Mouse (Mus musculus): ENCODE measurements around the gene Cox6b1. TPM values are rescaled to one million over a fixed set of nuclear protein-coding genes. Genes with fewer than 3 reads are reported as not detected.
A peak's percentile ranks its signal among the peaks of the same experiment; 100 is the strongest.

The Cox6b1 gene
- total RNA-seq, 2 experiments from 2014 or later = 1,148 to 1,842 TPM

DNA sequence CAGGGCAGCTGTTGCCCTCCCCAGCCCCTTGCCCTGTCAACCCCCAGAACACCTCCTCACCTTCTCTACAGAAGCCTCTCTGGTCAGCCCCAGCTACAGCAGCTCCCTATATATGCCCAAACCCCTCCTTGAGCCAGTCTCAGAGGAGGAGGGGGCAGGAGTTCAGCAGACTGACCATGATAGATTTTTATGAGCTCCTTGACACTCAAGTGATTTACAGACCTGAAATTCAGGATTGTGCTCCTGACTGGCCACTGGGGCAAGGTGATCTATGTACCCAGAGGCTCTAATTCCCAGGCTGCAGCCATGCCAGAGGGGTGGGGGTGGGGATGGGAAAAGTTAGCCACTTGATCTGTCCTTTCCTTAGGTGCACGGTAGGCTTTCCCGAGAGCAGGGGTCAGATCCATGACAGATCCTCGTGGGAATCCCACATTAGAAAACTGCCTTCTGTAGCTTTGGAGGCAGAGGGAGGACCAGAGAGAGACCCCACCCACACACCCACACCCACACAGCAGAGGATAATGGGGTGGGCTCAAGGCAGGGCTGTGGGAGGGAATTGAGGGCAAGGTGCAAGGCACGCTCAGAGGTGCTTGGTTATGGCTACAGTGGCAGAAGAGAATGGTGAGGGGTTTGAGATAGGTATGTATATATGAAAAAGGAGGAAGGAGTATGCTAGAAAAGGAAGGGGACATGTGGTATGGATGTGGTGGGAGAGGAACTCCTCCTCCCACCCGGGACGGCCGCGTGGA, 13.1 kb downstream of the Cox6b1 start, which contains the start of gene Upk1a:
Upk1a (minus strand) TSS at position 194 of the 749 bp plus-strand sequence.
- no peak for DNase-seq (ENCODE audit: low spot score in 2 of 2)

DNA sequence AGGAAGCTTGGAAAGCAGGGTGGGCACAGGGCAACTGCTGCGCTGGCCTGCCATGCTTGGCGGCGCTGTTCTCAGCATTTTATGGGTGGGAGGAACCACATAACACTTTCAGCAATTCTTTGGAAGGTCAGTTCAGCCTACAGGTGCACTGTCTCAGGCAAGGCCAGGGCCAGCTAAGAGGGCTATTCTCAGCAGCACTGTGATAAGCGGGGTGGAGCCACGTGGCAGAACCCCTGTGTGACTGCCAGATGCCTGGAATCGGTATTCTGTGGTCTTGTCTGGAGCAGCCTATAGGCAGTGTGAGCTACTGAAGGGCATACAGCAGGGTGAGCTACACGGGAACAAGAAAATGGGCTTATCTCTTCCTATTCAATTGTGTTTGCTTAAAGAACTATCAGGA, 15.9 kb downstream of the Cox6b1 start:
- DNase-seq (ENCODE audit: low spot score in 2 of 2) = no peak

- DNase-seq (ENCODE audit: low spot score in 2 of 2) = no peak
Observed at GRCm38 (mm10) chr7:30608476-30608875, 17.5 kb downstream of the Cox6b1 start.

- DNase-seq (ENCODE audit: low spot score in 2 of 2) = peak in 1 of 2 experiments; percentile 56
Observed at GRCm38 (mm10) chr7:30607706-30608309, 18.1 kb downstream of the Cox6b1 start.

GRCm38 (mm10) chr7:30604944-30605343, 21.0 kb downstream of the Cox6b1 start:
- DNase-seq (ENCODE audit: low spot score in 2 of 2) = no peak

- DNase-seq (ENCODE audit: low spot score in 2 of 2) = no peak
Observed at GRCm38 (mm10) chr7:30604424-30604823, 21.5 kb downstream of the Cox6b1 start.

GRCm38 (mm10) chr7:30602583-30602982, 23.4 kb downstream of the Cox6b1 start:
- DNase-seq (ENCODE audit: low spot score in 2 of 2) = no peak

- DNase-seq (ENCODE audit: low spot score in 2 of 2) = no peak
Observed at GRCm38 (mm10) chr7:30600651-30601050, 25.3 kb downstream of the Cox6b1 start.

- peak; percentile 78 to 82 for DNase-seq (ENCODE audit: low spot score in 2 of 2)
Observed at GRCm38 (mm10) chr7:30599933-30600353, 26.0 kb downstream of the Cox6b1 start.

GRCm38 (mm10) chr7:30598786-30599185, 27.2 kb downstream of the Cox6b1 start, which contains the start of gene Zbtb32:
TSS of gene Zbtb32 (minus strand) at chr7:30598909.
- DNase-seq (ENCODE audit: low spot score in 2 of 2) = no peak

- DNase-seq (ENCODE audit: low spot score in 2 of 2) = no peak
Observed at GRCm38 (mm10) chr7:30596811-30597210, 29.1 kb downstream of the Cox6b1 start.

DNA sequence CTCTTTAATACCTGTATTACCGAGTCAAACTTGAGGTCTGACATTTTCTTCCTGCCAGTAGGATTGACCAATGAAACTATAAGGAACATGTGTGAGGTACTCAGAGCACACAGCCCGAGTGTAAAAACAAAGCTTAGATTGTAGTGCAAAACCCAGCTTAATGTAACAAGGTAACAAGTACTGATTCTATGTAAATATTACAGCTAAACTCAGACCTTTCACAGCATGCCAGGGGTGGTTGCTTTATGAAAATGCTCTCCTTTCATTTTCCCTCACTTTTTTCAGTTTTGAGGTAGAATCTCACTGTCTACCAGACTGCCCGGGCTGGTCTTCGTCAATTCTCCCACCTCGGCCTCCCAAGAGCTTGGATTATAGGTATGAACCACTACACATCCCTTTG, 29.9 kb downstream of the Cox6b1 start:
- no peak for DNase-seq (ENCODE audit: low spot score in 2 of 2)

DNA sequence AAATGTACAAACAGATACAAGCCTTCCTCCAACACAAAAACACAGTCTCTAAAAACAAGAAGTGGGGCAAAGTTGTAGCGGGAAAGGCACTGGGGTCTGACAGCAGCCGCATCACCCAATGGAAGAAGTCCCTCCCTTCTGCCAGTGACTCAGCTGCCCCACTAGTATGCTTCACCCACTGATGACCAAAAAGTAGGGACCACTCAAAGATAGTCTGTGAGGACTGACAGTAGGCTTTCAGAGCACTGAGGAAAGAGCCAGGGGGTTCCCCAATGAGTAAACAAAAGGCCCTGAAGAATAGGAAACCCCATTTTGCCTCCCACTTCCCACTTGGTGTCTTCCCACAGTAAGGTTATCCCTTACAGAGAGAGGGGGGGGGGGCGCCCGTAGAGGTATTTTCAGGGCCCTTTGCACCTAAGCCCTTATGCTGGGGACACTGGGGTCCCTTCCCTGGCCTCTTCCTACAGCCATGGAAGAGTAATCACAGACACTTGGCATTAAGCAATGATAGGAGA, 31.4 kb downstream of the Cox6b1 start:
- DNase-seq (ENCODE audit: low spot score in 2 of 2) = no peak

- DNase-seq (ENCODE audit: low spot score in 2 of 2) = no peak
Observed at GRCm38 (mm10) chr7:30593579-30594509, 32.1 kb downstream of the Cox6b1 start.

DNA sequence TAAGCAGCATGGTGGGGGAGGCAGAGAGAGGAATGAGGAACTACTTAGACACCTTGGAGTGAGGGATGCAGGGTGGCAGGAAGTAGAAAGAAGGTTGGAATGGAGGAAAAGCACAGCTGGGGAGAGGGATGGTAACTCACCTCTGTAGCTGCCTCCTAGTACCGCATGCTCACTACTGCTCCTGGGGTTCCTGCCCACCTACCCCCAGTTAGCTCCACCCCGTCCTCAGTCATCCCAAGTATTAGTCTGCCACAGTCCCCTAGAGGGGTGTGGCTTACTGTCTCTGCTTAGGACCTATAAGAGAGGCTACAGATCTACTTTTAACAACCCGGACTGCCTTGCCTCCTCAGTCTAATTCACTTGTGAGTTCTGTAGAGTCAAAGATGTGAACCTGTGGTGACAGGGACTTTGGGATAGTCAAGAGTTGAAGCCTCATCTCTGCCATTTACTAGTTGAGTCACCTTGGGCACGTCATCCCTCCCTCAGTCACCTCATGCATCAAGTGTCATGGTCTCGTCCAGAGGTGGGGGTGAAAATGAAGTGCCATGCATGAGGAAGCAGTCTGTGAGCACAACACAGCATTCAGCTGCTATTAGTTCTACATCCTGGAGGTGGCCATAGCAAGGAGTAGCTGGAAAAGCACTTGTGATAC, 33.1 kb downstream of the Cox6b1 start:
- DNase-seq (ENCODE audit: low spot score in 2 of 2) = no peak

GRCm38 (mm10) chr7:30591605-30591951, 34.4 kb downstream of the Cox6b1 start:
- no peak for DNase-seq (ENCODE audit: low spot score in 2 of 2)

GRCm38 (mm10) chr7:30590927-30591604, 34.9 kb downstream of the Cox6b1 start:
- DNase-seq (ENCODE audit: low spot score in 2 of 2) = peak in 1 of 2 experiments; percentile 2

DNA sequence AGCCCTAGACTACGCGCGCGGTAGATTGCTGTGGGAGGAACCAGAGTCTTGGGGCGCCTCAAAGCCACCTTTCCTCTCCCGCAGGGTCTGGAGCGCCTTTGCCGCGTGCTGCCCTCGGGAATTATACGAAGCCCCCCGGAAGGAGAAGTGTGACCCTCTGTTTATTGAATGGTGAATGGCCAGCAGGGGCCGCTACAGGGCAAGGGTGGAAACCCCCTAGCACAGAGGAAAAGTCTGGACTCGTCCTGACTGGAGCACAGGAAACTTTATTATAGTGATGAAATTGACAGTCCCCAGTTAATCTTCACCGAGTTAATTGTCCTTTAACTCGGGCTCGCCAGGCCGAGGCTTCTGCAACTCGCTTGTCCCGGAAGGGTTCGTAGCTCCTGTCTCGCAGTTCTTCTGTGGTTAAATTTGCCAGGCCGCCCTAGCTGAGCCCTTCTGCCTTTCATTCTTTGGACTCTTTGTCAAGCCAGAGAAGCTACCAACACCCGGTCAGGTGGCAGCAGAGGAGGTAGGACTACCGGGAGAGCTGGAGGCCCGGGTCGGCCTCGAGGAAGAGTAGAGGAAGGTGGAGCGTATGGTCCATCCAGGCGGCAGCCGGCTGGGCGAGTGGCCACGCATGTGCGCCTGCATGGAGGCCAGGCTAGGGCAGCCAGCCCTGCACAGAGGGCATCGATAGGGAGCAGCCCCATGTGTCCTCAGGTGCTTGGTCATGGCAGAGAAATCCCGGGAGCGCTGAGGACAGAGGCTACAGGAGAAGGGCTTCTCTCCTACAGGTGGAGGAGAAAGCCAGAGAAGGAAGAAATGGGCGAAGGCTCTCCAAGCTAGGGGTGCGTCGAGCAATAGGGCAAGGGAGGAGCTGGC, 36.3 kb downstream of the Cox6b1 start:
- peak; percentile 78 to 86 for DNase-seq (ENCODE audit: low spot score in 2 of 2)

Data from adrenal gland, adult 18-20 months (tissue).